Mouse (Mus musculus) brain, embryonic 18.5 days (tissue): ENCODE results near the gene S100a2.

Experiments
- DNase-seq: peaks from one replicate; pipeline ENCODE4 v3.0.0-alpha.2; 2012; ENCODE audit warnings: low read depth, low spot score

Gene S100a2

DNA sequence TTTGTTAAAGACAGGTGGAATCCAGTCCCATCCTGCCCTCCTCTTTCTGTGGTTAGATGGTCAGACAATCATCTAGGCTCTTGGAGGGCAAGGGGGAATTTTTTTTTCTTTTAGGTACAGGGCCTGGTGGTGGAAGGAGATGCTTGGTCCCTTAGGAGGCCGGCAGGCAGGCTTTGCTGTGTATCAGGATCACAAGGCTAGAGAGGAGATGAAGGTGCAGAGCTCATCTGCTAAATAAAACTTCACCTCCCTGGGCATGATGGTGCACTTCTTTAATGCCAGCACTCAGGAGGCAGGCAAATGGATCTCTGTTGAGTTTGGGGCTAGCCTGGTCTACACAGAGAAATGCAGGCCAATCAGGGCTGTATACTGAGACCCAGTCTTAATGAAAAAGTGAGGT lies 25.9 kb downstream of the S100a2 start:
- DNase-seq = no peak

DNA sequence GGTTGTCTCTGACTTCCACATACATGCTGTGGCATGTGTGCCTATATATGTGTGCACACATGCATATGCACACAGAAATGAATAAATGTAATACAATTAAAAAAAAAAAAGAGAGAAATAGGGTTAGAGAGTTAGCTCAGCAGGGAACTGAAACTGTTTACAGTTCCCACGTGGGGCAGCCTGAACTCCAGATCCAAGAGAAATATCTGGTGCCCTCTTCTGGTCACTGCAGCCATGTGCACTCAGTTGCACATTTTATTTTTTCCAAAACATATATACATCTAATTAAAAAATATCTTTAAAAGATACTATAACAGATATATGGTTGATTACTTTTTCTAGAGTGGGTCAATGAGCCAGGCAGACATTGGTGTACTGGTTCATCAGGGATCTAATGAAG lies 27.5 kb downstream of the S100a2 start:
- DNase-seq = no peak

DNA sequence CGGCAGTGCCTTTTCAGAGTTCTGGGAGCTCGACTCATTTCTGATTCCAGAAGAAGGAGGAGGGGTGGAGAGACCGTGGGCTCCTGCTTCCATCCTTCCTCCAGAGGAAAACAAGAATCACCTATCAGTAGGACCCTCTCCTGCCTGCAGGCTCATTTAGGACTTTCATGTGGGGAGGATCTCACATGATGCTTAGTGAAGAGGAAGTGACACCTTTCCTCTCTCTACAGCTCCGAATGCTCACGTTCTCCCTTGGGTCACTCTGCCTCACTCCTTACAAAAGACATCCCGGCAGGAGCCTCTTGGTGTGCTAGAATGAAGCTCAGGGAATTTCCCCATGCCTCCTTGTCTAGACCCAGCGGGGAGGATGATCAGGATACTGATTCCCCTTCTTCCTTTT lies 31.5 kb downstream of the S100a2 start:
- no peak for DNase-seq

DNA sequence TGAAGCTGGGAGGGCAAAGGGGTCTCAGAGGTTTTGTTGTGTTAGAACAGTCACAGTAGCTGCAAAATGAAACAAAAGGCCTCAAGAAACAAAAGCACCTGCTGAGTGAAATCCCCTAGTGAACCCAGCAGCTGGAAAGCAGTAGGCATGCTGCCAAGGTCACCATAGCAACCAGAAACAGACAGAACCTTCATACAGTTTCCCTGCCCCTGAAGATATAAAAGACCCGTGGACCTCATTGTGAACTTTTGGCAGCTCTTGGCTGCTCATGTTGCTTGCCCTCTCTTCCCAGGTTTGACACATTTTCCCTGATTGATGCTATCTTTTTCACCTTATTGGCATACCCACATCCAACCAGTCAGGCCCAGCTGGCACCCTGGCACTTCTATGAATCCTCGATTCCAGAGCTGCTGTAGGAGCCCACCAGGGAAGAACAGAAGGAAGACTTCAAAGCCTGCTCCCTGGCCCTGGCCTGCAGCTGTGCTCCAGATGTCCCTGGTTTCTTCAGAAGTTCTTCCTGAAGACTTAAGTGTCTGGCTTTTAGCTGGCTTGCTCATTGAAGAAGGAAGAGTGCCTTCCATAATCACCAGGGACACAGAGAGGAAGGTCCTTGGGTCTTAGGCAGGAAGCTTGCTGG lies 33.5 kb downstream of the S100a2 start:
- DNase-seq = peak; percentile 52

DNA sequence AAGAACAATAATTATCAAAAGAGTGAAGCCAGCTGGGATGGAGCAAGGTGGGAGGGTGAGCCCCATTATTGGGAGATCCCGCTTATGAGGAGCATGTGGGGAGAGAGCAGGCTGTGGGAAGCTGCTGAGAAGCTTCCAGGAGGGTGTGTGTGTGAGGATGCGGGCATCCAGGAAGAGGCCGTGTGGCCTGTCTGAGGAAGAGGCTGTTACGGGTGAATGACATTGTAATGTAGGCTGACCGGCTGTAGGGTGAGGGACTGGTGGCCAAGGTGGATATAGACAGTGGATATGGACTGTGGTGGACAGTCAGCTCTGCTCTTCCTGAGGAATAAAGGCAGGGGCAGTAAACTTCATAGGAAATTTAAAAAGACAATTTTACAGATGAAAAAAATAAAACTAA lies 35.4 kb downstream of the S100a2 start:
- DNase-seq = no peak

DNA sequence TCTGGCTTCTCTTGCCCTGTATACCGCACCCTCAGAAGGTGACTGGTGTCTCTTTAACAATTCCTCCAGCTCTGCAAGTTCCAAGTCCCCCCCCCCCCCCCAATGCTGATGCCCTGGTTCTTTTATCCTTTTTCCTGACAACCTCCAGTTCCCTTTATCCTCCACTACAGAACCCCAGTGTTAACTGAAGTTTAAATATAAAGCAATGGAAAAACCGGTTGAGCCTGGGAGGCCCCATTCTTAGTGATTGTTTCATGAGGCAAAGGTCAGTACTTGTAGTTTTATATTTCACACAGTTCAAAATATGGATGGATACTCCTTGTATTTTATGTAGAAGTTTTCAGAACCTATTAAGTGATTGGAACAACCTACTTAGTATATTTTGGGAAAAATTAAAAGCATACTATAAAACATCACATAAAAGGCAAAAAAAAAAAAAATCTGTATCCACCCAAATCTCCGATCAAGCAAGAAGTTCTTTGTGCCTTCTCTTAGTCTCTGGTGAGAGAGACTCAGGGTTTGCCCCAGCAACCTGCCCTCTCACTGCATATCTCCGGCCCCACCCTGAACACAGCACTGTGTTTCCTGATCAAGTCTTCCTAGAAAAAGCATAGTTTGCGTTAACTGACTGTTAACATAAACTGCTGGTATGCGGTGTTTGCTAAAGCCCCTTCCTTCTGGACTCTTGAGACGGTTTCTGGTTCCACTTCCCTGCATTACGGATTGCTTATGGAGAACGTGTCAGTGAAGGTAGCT lies 36.4 kb downstream of the S100a2 start:
- no peak for DNase-seq

DNA sequence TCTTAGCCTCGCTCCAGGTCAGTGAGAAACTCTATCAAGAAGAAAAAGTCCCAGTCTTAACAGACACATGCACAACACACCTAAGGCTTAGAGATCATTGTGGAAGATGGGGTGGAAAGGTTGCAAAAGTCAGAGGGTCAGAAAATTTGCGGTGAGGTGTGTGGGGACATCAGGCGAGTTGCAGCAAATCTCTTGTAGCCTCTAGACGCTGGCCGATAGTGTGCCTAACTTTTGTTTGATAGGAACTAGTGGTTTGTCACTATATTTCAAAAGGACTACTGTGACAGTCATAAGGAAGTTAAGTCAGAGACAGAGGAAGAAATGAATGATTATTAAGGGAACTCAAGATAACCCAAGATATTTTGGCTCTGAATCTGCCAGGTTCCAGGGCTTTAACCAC lies 37.3 kb downstream of the S100a2 start:
- DNase-seq = no peak

DNA sequence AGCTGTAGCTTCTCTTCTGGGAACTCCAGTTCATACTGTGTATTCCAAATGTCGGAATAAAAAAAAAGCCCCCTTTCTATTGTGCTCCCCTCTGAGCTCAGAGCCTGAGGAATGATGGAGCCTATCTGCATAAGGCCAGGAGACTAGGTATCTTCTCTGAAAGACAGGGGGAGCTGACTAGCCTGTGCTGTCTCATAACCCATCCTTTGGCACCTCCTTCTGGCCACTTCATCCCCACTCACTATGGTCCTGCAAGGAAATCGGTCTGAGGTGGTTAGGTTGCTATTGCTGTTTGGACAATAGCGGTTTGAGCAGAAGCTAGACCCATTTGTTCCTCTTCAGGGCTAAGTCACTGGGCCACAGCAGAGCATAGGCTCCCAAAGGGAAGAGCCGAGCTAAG lies 37.8 kb downstream of the S100a2 start:
- DNase-seq = no peak

DNA sequence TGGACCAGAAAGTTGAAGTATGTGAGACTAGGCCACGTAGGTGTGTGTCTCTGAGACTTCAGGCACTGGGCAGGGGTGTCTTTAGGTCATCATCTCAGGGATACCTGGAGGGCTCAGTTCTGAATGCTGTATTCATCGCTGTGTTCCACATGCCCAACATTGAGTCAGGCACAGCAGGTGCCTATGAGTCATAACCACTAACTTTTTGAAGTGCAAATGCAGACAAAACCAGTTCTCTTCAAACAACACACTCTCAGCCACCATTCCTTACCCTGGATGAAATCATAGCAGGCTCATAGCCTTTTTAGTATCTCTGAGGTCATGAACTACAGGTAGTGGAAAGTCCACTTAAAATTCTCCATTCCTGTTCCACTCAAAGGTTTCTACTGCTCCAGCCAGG lies 39.3 kb downstream of the S100a2 start:
- DNase-seq = no peak

DNA sequence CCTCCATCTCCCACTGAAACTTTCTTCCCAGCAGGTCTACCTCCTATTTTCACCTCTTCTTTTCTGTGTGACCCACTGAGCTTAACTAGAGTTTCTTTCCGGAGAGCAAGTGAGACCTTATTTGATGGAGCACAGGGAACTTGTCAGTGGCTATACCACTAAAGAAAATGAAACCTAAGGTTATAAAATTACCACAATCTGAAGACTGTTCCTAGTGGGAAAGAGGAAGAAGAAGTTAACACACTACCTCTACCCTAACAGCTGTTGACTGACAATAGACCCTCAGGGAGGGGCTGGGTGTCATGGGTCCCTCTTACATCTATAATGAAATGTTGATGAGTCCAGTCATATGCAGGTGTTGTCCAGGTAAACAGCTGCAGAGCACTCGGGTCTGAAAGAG lies 41.9 kb downstream of the S100a2 start:
- no peak for DNase-seq

DNA sequence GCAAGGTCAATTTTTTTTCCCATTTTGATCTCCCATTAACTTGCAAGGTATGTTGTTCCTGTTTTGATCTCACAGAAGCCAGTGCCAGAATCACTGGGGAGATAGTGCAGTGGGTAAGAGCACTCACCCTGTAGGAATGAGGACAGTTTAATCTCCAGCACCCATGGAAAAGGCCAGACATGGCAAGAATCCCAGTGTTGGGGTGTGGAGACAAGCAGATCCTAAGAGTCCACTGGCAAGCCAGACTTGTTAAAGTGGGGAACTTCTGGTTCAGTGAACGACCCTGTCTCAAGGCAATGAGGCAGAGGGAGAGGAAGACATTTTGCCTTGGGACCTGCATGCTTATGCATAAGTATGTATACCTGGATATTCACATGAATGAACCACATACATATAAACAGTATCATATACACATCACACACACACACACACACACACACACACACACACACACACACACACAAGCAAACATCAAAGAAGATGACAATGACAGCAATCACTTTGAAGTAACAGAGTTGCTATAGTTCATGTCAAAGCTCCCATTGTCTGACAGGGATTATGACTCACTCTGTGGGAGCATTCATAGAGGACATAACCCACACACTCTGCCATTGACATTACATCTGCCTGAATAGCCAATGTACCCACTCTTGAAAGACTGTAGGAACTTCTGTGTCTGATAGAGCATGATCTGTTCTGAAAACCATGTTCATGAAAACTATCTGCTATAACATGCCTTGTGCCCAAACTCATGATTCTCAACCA lies 48.6 kb downstream of the S100a2 start:
- no peak for DNase-seq

DNA sequence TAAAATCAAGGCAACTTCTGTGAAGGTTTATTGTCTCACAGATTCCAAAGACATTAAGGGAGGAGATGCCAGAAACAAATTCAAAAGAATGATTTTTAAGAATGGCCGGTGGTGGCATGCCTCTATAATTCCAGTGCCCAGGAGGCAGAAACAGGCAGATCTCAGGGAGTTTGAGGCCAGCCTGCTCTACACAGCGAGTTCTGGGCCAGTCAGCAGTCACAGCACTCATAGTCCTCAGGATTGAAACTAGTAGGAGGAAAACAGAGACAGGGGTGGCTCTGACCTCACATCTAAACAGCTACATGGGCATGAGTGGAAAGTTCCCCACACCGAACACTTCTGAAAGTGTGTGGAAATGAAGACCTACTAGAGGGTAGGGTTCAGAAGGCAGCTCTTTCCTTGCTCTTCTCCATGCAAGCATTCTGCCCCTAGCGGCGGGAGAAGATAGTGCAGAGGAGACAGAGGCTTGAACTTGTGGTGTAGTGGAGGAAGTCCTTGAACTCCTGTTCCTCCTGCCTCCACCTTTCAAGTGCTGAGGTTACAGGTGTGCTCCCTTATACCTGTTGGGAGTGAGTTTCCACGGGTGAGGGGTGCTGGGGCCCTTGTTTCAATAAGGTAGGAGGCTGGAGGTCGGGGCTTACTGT lies 49.6 kb downstream of the S100a2 start:
- no peak for DNase-seq

DNA sequence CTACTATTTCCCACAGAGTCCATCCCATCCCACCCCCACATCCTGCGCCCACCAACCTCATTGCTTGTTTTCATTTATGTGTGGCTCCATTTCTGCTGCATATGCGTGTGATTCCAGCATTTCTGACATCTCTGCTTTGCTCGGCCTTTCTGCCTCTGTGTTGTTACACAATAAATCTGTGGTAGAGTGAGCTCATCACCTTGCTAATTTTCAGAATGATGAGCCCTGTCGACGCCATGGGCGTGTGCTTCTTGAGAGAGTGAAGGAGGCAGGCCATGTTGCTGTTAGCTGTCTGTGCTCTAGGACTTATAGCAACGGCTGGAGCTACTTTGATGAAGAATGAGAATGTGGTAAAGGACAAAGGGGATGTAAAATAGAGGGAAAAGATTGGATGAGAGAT lies 50.9 kb downstream of the S100a2 start:
- DNase-seq = no peak
